Mouse (Mus musculus) Patski (cell line): ENCODE measurements at regions not wholly inside any gene's neighbourhood (a gene's known extent, or its start where the extent isn't known, plus 50 kb on each side); places are given as distances from the start of the nearest gene placed in this dataset.
A peak's percentile ranks its signal among the peaks of the same experiment; 100 is the strongest.

ENCODE experiments used
- ATAC-seq: fragments of 100-300 bp; one replicate; pipeline ENCODE4 v1.8.0; 2021
- CTCF ChIA-PET: fragments of 350-600 bp; sonication (Branson Sonifier 250); formaldehyde crosslinking; loops from one replicate; lab custom pipeline; 2022; ENCODE audit warnings: inconsistent platforms; lab: Charles Lee
- POLR2A ChIA-PET: fragments of 350-600 bp; sonication (Branson Sonifier 250); formaldehyde crosslinking; loops from one replicate; lab custom pipeline; 2022; ENCODE audit warnings: antibody characterized with exemption, inconsistent platforms; lab: Charles Lee
- DNase-seq: peaks from one replicate; pipeline ENCODE4 v3.0.0-alpha.2; 2011; ENCODE audit warnings: low read depth, low spot score
- H3K27me3 ChIP-seq: fragments of 371-371 bp; one replicate; pipeline ENCODE4 v1.5.1; 2021
- CTCF ChIP-seq: fragments of 100-300 bp; IDR thresholded peaks from one replicate; pipeline ENCODE4 v1.5.1; 2021
- in situ Hi-C: fragments of 300-500 bp; cut with MboI; formaldehyde crosslinking; loops from 3 replicates; pipeline ENCODE4 v1.11.1; 2018; ENCODE audit warnings: low pct_unique_long_range_greater_than_20kb, mixed read lengths

DNA sequence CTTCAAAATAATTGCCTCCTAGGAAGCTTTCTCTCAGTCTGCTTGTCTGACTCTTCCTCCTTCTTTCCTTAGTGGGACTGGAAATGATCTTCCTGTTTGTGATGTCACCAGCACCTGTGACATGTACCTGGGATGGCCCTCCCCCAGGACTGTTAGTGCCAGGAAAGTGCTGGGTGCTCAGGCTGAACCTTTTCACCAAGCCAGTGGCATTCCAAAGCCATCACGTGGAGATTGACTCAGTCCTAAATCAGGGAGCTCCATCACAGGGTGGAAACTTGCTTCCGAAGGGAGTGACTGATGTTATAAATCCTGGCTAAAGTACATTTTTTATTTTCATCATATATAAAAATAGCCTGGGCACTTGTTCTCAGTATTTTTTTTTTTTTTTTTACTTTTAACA, 293.4 kb upstream of the Ptger4 start:
- ATAC-seq, result peak; percentile 95
- in situ Hi-C loops, result no loop called here
- POLR2A ChIA-PET, result interaction anchor here (0.6 kb wide), 1 partner anchor 302 kb away, joined by 3 read pairs; no protein-coding TSS in a partner anchor
- no peak for DNase-seq
- no peaks in the 10 kb centered on the region for H3K27me3 ChIP-seq
- no peak for TF ChIP-seq CTCF
- CTCF ChIA-PET, result interaction anchor here (0.9 to 1.4 kb wide), 3 partner anchors 11 to 23 kb away, joined by 3 read pairs; no protein-coding TSS in a partner anchor

DNA sequence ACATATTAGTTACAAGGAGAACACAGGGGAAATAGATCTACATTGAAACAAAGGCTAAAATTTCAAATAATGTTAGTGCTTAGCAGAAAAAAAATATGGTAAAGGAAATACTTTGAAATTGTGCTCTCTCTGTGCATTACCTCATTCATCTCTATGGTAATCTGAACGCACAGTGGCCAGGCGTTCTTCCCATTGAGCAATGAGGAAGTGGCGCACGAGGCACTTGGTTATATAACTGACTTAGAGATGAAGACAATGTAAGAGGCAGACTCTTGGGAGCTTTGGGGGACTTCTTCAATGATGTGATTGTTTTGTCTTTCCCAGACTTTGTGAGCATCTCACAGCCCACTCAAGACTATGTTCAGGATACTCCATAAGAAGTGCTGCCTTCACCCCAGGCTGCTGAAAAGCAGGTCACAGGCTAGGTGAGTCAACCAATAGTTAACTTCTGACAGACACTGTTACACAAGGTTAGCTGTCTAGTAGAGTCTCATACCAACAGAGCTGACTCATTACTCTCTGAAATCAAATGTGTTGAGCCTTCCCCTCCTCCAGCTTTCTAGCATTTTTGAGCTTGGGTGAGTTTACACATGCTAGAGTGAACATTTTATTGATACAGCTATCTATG, 295.4 kb upstream of the Ptger4 start:
- no peak for DNase-seq
- ChIA-PET POLR2A (interaction anchor here (0.6 kb wide), 1 partner anchor 227 kb away, joined by 5 read pairs; no protein-coding TSS in a partner anchor), CTCF (interaction anchor here (0.8 to 1.0 kb wide), 3 partner anchors 11 to 264 kb away, joined by 3 read pairs; no protein-coding TSS in a partner anchor)
- in situ Hi-C loops, result no loop called here
- TF ChIP-seq CTCF, result no peak
- peak; percentile 66 for ATAC-seq
- no peaks in the 10 kb centered on the region for H3K27me3 ChIP-seq

DNA sequence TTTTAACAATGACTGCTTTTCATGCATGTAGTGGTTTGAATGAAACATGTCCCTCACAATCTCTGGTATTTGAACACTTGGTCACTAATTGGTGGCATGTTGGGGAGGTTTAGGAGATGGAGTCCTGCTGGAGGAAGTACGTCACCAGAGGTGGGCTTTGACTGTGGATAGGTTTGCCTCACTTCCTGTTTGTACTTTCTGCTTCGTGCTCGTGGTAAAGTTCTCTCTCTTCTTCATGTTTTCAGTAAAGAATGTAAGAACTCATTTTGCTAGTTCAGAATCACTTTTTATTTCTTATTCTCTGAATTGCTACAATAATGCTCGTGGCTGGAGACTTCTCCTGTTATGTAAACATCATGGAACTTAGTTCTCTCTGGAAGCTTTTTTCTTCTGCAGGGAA, 310.5 kb upstream of the Ptger4 start:
- TF ChIP-seq CTCF, result no peak
- ChIA-PET POLR2A (no interaction called here), CTCF (interaction anchor here (1.7 kb wide), 1 partner anchor 318 kb away, joined by 4 read pairs; no protein-coding TSS in a partner anchor)
- no peak for ATAC-seq
- DNase-seq, result no peak
- H3K27me3 ChIP-seq, result no peaks in the 10 kb centered on the region
- in situ Hi-C loops, result no loop called here

DNA sequence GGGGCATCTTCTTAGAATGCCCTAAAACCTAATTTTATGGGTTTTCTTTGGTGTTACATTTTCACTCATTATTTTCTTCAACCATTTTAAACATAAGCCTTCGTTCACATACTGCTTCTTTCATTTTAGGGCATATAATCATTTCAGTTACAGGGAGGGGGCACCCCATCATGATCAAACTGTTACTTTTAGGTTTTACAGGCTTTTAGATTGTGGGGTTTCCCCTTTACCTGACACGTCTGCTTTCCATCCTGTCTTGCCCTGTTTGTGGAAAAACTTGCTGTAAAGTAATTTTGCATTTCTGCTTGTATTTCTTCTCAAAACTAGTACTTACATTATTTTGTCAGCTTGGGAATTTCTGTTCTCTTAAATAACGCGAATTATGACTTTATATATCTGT, 310.9 kb upstream of the Ptger4 start:
- in situ Hi-C loops, result no loop called here
- ATAC-seq (no peak), DNase-seq (no peak)
- no peaks in the 10 kb centered on the region for H3K27me3 ChIP-seq
- no peak for TF ChIP-seq CTCF
- POLR2A ChIA-PET, result no interaction called here
- CTCF ChIA-PET, result interaction anchor here (1.7 kb wide), 1 partner anchor 318 kb away, joined by 4 read pairs; no protein-coding TSS in a partner anchor

DNA sequence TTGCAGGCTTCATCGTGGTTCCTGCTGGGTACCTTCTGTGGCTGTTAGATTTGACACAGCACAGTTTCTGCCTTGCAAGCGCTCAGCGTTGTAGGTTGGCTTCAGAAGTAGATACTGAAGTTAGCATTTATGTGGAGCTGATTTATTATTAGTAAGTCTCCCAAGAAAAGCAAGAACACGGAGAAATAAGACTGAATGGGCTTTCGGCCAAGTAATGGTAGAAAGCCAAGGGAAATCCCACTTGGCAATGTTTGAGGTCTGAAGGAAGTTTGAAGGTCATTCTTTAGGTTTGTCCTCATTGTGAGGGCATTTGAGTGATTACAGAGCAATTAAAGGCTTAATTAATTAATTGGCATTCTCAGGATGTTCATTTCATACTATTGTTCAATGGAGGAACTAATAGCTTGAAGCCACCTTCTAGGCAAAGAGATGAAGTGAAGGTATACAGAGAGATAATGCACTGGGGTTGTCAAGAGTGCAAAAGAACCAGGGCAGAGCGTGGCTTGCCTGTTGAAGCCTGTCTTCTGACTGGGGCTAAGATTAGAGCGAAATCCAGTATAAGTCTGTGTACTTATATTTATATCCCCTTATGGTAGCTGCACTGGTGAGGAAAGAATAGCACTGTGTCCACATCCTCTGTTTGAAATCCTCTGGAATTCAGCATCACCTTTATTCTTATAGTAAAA, 311.5 kb upstream of the Ptger4 start:
- ChIA-PET CTCF (interaction anchor here (1.1 to 1.7 kb wide), 2 partner anchors 62 to 319 kb away, joined by 3 to 4 read pairs; no protein-coding TSS in a partner anchor), POLR2A (no interaction called here)
- H3K27me3 ChIP-seq, result no peaks in the 10 kb centered on the region
- in situ Hi-C loops, result no loop called here
- no peak for TF ChIP-seq CTCF
- no peak for DNase-seq
- no peak for ATAC-seq

DNA sequence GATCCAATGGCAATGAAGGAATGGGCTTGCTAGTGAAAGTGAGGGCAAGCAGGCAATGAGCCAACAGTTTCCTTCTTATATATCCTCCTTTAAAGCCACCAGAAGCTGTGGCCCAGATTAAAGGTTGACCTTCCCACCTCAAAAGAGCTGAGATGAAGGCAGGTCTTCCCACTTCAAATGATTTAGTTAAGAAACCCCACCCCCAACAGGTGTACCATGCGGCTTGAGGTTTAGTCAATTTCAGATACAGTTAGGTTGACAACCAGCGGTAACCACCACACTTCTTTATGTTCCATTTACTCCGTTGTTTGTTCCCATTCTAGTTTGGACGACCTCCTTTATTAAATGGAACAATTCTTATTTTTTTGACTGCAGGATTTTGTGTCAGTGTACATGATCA, 317.8 kb upstream of the Ptger4 start:
- CTCF ChIA-PET, result interaction anchor here (1.1 kb wide), 1 partner anchor 10 kb away, joined by 3 read pairs; no protein-coding TSS in a partner anchor
- ATAC-seq (no peak), DNase-seq (no peak)
- POLR2A ChIA-PET, result no interaction called here
- H3K27me3 ChIP-seq, result no peaks in the 10 kb centered on the region
- TF ChIP-seq CTCF, result no peak
- in situ Hi-C loops, result no loop called here

DNA sequence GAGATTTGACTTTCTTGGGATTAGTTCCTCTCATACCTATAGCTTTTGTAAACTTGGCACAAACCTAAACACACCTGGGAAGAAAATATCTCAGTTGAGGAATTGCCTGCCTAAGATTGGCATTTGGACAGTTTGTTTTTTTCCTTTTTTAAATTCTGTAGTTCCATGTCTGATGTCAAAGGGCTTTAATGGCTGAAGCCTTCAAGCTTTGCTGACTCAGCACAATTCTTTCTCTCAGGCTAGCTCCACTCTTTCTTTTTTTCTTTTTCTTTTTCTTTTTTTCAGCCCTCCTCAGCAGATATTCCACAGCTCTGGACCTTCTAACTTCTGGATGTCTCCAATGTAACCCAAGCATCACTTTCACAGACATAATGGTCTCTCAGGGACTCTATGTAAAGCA, 330.4 kb upstream of the Ptger4 start:
- TF ChIP-seq CTCF, result no peak
- H3K27me3 ChIP-seq, result no peaks in the 10 kb centered on the region
- POLR2A ChIA-PET, result no interaction called here
- ATAC-seq (no peak), DNase-seq (no peak)
- in situ Hi-C loops, result no loop called here
- CTCF ChIA-PET, result interaction anchor here (1.0 kb wide), 1 partner anchor 21 kb away, joined by 4 read pairs; no protein-coding TSS in a partner anchor

DNA sequence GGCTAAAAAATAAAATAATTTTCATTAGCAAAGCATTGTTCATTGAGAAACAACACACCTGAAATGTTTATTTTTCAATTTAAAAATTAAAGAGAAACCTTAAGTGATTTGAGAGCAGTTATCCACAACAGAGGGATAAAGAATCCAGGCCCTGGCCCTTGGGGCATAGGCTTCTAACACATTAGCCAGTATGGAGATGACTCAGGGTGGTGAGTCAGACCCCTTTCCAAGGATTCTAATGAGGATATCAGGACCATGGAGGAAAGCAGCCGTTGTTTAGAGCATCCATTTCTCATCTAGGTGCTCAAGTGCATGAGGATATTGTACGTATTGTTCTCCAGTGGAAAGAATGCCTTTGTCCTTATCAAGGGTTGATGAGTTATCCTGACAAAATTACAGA, 335.6 kb upstream of the Ptger4 start:
- in situ Hi-C loops, result no loop called here
- H3K27me3 ChIP-seq, result no peaks in the 10 kb centered on the region
- ChIA-PET CTCF (interaction anchor here (1.3 kb wide), 1 partner anchor 14 kb away, joined by 3 read pairs; no protein-coding TSS in a partner anchor), POLR2A (no interaction called here)
- ATAC-seq (peak; percentile 65), DNase-seq (no peak)
- TF ChIP-seq CTCF, result no peak

DNA sequence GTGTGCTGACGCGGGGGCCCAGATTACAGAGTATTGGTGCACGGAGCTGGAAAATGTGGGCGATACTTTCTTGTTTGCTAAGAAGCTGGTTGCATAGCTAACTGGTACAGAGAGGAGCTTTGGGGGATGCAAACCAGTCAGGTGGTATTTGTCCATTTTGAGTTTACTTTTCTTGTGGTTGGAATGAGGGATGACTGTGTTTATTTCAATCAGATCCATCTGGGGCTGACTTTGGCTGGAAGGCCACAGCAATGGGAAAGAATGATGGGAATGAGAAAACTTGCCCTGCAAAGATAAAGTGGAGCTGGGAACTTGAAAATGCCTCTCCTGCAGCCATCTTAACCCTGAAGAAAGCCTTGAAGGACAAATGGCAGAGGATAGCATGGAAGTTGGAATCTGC, 336.4 kb upstream of the Ptger4 start:
- POLR2A ChIA-PET, result no interaction called here
- no peak for DNase-seq

DNA sequence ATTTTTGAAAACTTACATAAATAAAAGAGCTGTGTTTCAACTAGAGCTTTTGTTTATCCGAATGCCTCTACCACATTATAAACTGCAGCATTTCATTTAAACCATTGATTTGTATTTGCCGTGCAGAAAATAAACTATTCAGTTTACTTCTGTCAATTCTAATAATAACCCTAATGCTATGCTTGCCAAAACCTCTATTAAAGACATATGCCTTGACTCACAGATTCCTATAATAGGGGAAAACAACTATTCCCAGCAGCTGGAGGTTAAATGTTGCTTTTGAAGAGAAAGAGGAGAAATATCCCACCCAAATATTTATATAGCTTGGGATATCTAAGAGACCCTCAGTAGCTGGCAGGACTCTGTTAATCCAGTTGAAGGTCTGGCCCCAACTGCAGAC, 340.4 kb upstream of the Ptger4 start:
- DNase-seq (no peak), ATAC-seq (no peak)
- no peaks in the 10 kb centered on the region for H3K27me3 ChIP-seq
- ChIA-PET POLR2A (no interaction called here), CTCF (no interaction called here)
- in situ Hi-C loops, result no loop called here
- no peak for TF ChIP-seq CTCF

More for the DNA sequence above, 336.4 kb upstream of the Ptger4 start:
- in situ Hi-C loops, result no loop called here
- ATAC-seq, result no peak
- CTCF ChIA-PET, result no interaction called here
- TF ChIP-seq CTCF, result no peak
- no peaks in the 10 kb centered on the region for H3K27me3 ChIP-seq
